Mouse (Mus musculus) MEL-GATA-1-ER (cell line): ENCODE data around the gene Gm9745.
"Not testable (repeated sequence)": the region's sequence is repeated elsewhere in the genome, so short reads cannot be mapped to it uniquely, and the experiment has no call there.

Experiments used
- DNase-seq: peaks from one replicate; pipeline ENCODE4 v3.0.0-alpha.2; 2012; ENCODE audit warnings: low read depth; ENCODE audit errors: extremely low read depth

Gm9745 gene

GRCm38 (mm10) chr13:8913890-8914289 is 34.1 kb downstream of the Gm9745 start:
- not testable (repeated sequence) for DNase-seq

GRCm38 (mm10) chr13:8905986-8906385 is 42.0 kb downstream of the Gm9745 start:
- not testable (repeated sequence) for DNase-seq
